Mouse (Mus musculus) C2C12 (cell line): ENCODE data around the gene Olfr527.

Experiments used
- CEBPB ChIP-seq: IDR thresholded peaks from one replicate; pipeline ENCODE4 v1.6.1; 2011; ENCODE audit warnings: low read depth, mild to moderate bottlenecking, control low read depth, moderate library complexity
- CTCF ChIP-seq: IDR thresholded peaks from one replicate; pipeline ENCODE4 v1.5.1; 2011; ENCODE audit not compliant: control insufficient read depth, insufficient read depth, insufficient read length
- FOSL1 ChIP-seq: IDR thresholded peaks from one replicate; pipeline ENCODE4 v1.8.0; 2011; ENCODE audit warnings: mild to moderate bottlenecking, low read length; ENCODE audit not compliant: poor library complexity, insufficient read depth, severe bottlenecking
- MAX ChIP-seq: IDR thresholded peaks from one replicate; pipeline ENCODE4 v1.6.1; 2011; ENCODE audit warnings: mild to moderate bottlenecking, control low read depth
- MYOD1 ChIP-seq: IDR thresholded peaks from one replicate; pipeline ENCODE4 v1.6.1; 2011; ENCODE audit warnings: low read depth; ENCODE audit not compliant: control insufficient read depth, insufficient read length
- MYOG ChIP-seq: IDR thresholded peaks from one replicate; pipeline ENCODE4 v1.6.1; 2011; ENCODE audit not compliant: control insufficient read depth, insufficient read length; ENCODE audit errors: extremely low read depth
- USF1 ChIP-seq: IDR thresholded peaks from one replicate; pipeline ENCODE4 v1.6.1; 2011; ENCODE audit warnings: low read depth, mild to moderate bottlenecking, control low read depth, moderate library complexity

- TF ChIP-seq CTCF (no peak), USF1 (peak; percentile 8), MAX (no peak), MYOD1 (peak; percentile 98), CEBPB (no peak), FOSL1 (no peak), MYOG (no peak)
Observed at GRCm38 (mm10) chr7:140374300-140374699, 40.5 kb downstream of the Olfr527 start.
